Mouse (Mus musculus): ENCODE measurements around the gene Pdia5. TPM values are rescaled to one million over a fixed set of nuclear protein-coding genes. Genes with fewer than 3 reads are reported as not detected.

The Pdia5 gene
- polyA plus RNA-seq, 1 experiment from 2014 or later, result 46.7 TPM

Small RNA genes lying within 50 kb of the gene (microRNA-seq; reads per million reads assigned to microRNA genes)
- not detected for gene Gm25548

Other genes with a start within 250 kb of the Pdia5 start
- gene Sec22a, start 127.0 kb downstream of the Pdia5 start, polyA plus RNA-seq (2015; fragmentation: Nextera tagmentation; extraction: Ambion mirVana), result 11.8 and 12.1 TPM in 2 replicates
- 0.12 and 0.14 TPM in 2 replicates for gene Sema5b, start 50.3 kb upstream of the Pdia5 start, polyA plus RNA-seq (2015; fragmentation: Nextera tagmentation; extraction: Ambion mirVana)